Mouse (Mus musculus): ENCODE results near the gene Mylk2. TPM values are rescaled to one million over a fixed set of nuclear protein-coding genes. Genes with fewer than 3 reads are reported as not detected.

The Mylk2 gene
- polyA plus RNA-seq, 1 experiment from 2014 or later, result 1.3 TPM

- WGBS, result 89% methylated on average over 9 of the region's 9 CpGs
- H3K9me3 ChIP-seq (ENCODE audit: control insufficient read depth, low read length), result no peaks in the 10 kb centered on the region
- no peak overlapping the region for H3K9ac ChIP-seq (ENCODE audit: low read depth, low read length)
- H3K36me3 ChIP-seq (ENCODE audit: control insufficient read depth, insufficient read depth, low read length), result peaks cover 50% of the 10 kb centered on the region
- no peak overlapping the region for H3K27ac ChIP-seq (replicated peaks; ENCODE audit: low read depth, low read length)
- H3K4me2 ChIP-seq (ENCODE audit: low read depth, low read length), result no peak overlapping the region
- DNase-seq (ENCODE audit: low spot score) (no peak), ATAC-seq (ENCODE audit: low read depth) (no peak)
- H3K4me3 ChIP-seq (ENCODE audit: low read depth, low read length), result no peak overlapping the region
- no peaks in the 10 kb centered on the region for H3K27me3 ChIP-seq (replicated peaks; ENCODE audit: control insufficient read depth, insufficient read depth, low read length)
- H3K4me1 ChIP-seq (ENCODE audit: control insufficient read depth, insufficient read depth, low read length), result no peaks in the 10 kb centered on the region
These were observed 15.3 kb upstream of the Mylk2 start for GRCm38 (mm10) chr2:152895834-152896233.

GRCm38 (mm10) chr2:152896926-152897325 lies 14.2 kb upstream of the Mylk2 start:
- 76% methylated on average over 3 of the region's 3 CpGs for WGBS
- Histone ChIP-seq H3K4me1 (ENCODE audit: control insufficient read depth, insufficient read depth, low read length) (0 out of 2 replicates have a peak, but pooled peaks cover under 1% of the 10 kb centered on the region), H3K36me3 (ENCODE audit: control insufficient read depth, insufficient read depth, low read length) (peaks cover 39% of the 10 kb centered on the region), H3K9me3 (ENCODE audit: control insufficient read depth, low read length) (no peaks in the 10 kb centered on the region), H3K9ac (ENCODE audit: low read depth, low read length) (no peak overlapping the region), H3K4me3 (ENCODE audit: low read depth, low read length) (no peak overlapping the region), H3K27ac (replicated peaks; ENCODE audit: low read depth, low read length) (no peak overlapping the region), H3K27me3 (replicated peaks; ENCODE audit: control insufficient read depth, insufficient read depth, low read length) (no peaks in the 10 kb centered on the region), H3K4me2 (ENCODE audit: low read depth, low read length) (no peak overlapping the region)
- ATAC-seq (ENCODE audit: low read depth) (no peak), DNase-seq (ENCODE audit: low spot score) (no peak)

GRCm38 (mm10) chr2:152899011-152899410 lies 12.1 kb upstream of the Mylk2 start:
- WGBS, result 57% methylated on average over 6 of the region's 6 CpGs

GRCm38 (mm10) chr2:152901296-152901695 lies 9.9 kb upstream of the Mylk2 start:
- DNase-seq (ENCODE audit: low spot score) (no peak), ATAC-seq (ENCODE audit: low read depth) (no peak)
- peaks cover 9% of the 10 kb centered on the region; the same call in 1 of the 2 replicates for H3K4me1 ChIP-seq (ENCODE audit: control insufficient read depth, insufficient read depth, low read length)
- no peaks in the 10 kb centered on the region for H3K9me3 ChIP-seq (ENCODE audit: control insufficient read depth, low read length)
- no peak overlapping the region for H3K4me2 ChIP-seq (ENCODE audit: low read depth, low read length)
- H3K36me3 ChIP-seq (ENCODE audit: control insufficient read depth, insufficient read depth, low read length), result no peaks in the 10 kb centered on the region
- 91% methylated on average over 14 of the region's 15 CpGs for WGBS
- no peak overlapping the region for H3K4me3 ChIP-seq (ENCODE audit: low read depth, low read length)
- H3K27me3 ChIP-seq (replicated peaks; ENCODE audit: control insufficient read depth, insufficient read depth, low read length), result no peaks in the 10 kb centered on the region
- H3K27ac ChIP-seq (replicated peaks; ENCODE audit: low read depth, low read length), result no peak overlapping the region
- no peak overlapping the region for H3K9ac ChIP-seq (ENCODE audit: low read depth, low read length)

More at GRCm38 (mm10) chr2:152899011-152899410, 12.1 kb upstream of the Mylk2 start:
- Histone ChIP-seq H3K27me3 (replicated peaks; ENCODE audit: control insufficient read depth, insufficient read depth, low read length) (no peaks in the 10 kb centered on the region), H3K36me3 (ENCODE audit: control insufficient read depth, insufficient read depth, low read length) (peaks cover 19% of the 10 kb centered on the region), H3K4me1 (ENCODE audit: control insufficient read depth, insufficient read depth, low read length) (0 out of 2 replicates have a peak, but pooled peaks cover 4% of the 10 kb centered on the region), H3K4me2 (ENCODE audit: low read depth, low read length) (no peak overlapping the region), H3K27ac (replicated peaks; ENCODE audit: low read depth, low read length) (no peak overlapping the region), H3K9ac (ENCODE audit: low read depth, low read length) (no peak overlapping the region), H3K9me3 (ENCODE audit: control insufficient read depth, low read length) (no peaks in the 10 kb centered on the region), H3K4me3 (ENCODE audit: low read depth, low read length) (no peak overlapping the region)
- no peak for DNase-seq (ENCODE audit: low spot score)
- ATAC-seq (ENCODE audit: low read depth), result no peak

GRCm38 (mm10) chr2:152902658-152903057 lies 8.5 kb upstream of the Mylk2 start:
- Histone ChIP-seq H3K27ac (replicated peaks; ENCODE audit: low read depth, low read length) (no peak overlapping the region), H3K27me3 (replicated peaks; ENCODE audit: control insufficient read depth, insufficient read depth, low read length) (no peaks in the 10 kb centered on the region), H3K9ac (ENCODE audit: low read depth, low read length) (no peak overlapping the region), H3K4me1 (ENCODE audit: control insufficient read depth, insufficient read depth, low read length) (peaks cover 14% of the 10 kb centered on the region; the same call in 1 of the 2 replicates), H3K9me3 (ENCODE audit: control insufficient read depth, low read length) (no peaks in the 10 kb centered on the region), H3K4me3 (ENCODE audit: low read depth, low read length) (no peak overlapping the region), H3K4me2 (ENCODE audit: low read depth, low read length) (no peak overlapping the region), H3K36me3 (ENCODE audit: control insufficient read depth, insufficient read depth, low read length) (no peaks in the 10 kb centered on the region)
- no peak for ATAC-seq (ENCODE audit: low read depth)
- DNase-seq (ENCODE audit: low spot score), result no peak
- 18% methylated on average over 3 of the region's 3 CpGs for WGBS

GRCm38 (mm10) chr2:152903586-152903985 lies 7.6 kb upstream of the Mylk2 start:
- H3K36me3 ChIP-seq (ENCODE audit: control insufficient read depth, insufficient read depth, low read length), result no peaks in the 10 kb centered on the region
- H3K4me3 ChIP-seq (ENCODE audit: low read depth, low read length), result no peak overlapping the region
- H3K27me3 ChIP-seq (replicated peaks; ENCODE audit: control insufficient read depth, insufficient read depth, low read length), result no peaks in the 10 kb centered on the region
- 81% methylated on average over 4 of the region's 4 CpGs for WGBS
- H3K4me1 ChIP-seq (ENCODE audit: control insufficient read depth, insufficient read depth, low read length), result peaks cover 14% of the 10 kb centered on the region; the same call in 1 of the 2 replicates
- no peak overlapping the region for H3K27ac ChIP-seq (replicated peaks; ENCODE audit: low read depth, low read length)
- no peak for DNase-seq (ENCODE audit: low spot score)
- no peak overlapping the region for H3K9ac ChIP-seq (ENCODE audit: low read depth, low read length)
- H3K9me3 ChIP-seq (ENCODE audit: control insufficient read depth, low read length), result no peaks in the 10 kb centered on the region
- ATAC-seq (ENCODE audit: low read depth), result no peak
- no peak overlapping the region for H3K4me2 ChIP-seq (ENCODE audit: low read depth, low read length)

GRCm38 (mm10) chr2:152904127-152904643 lies 7.0 kb upstream of the Mylk2 start:
- Histone ChIP-seq H3K4me2 (ENCODE audit: low read depth, low read length) (no peak overlapping the region), H3K36me3 (ENCODE audit: control insufficient read depth, insufficient read depth, low read length) (no peaks in the 10 kb centered on the region), H3K9ac (ENCODE audit: low read depth, low read length) (no peak overlapping the region), H3K9me3 (ENCODE audit: control insufficient read depth, low read length) (no peaks in the 10 kb centered on the region), H3K27ac (replicated peaks; ENCODE audit: low read depth, low read length) (no peak overlapping the region), H3K4me1 (ENCODE audit: control insufficient read depth, insufficient read depth, low read length) (peaks cover 14% of the 10 kb centered on the region; the same call in 1 of the 2 replicates), H3K27me3 (replicated peaks; ENCODE audit: control insufficient read depth, insufficient read depth, low read length) (no peaks in the 10 kb centered on the region), H3K4me3 (ENCODE audit: low read depth, low read length) (no peak overlapping the region)
- no peak for DNase-seq (ENCODE audit: low spot score)
- no peak for ATAC-seq (ENCODE audit: low read depth)
- WGBS, result 73% methylated on average over 5 of the region's 5 CpGs

- Histone ChIP-seq H3K4me1 (ENCODE audit: control insufficient read depth, insufficient read depth, low read length) (peaks cover 14% of the 10 kb centered on the region; the same call in 1 of the 2 replicates), H3K9ac (ENCODE audit: low read depth, low read length) (no peak overlapping the region), H3K36me3 (ENCODE audit: control insufficient read depth, insufficient read depth, low read length) (no peaks in the 10 kb centered on the region), H3K4me2 (ENCODE audit: low read depth, low read length) (no peak overlapping the region), H3K27ac (replicated peaks; ENCODE audit: low read depth, low read length) (no peak overlapping the region), H3K9me3 (ENCODE audit: control insufficient read depth, low read length) (no peaks in the 10 kb centered on the region), H3K4me3 (ENCODE audit: low read depth, low read length) (no peak overlapping the region), H3K27me3 (replicated peaks; ENCODE audit: control insufficient read depth, insufficient read depth, low read length) (no peaks in the 10 kb centered on the region)
- peak; percentile 64 for ATAC-seq (ENCODE audit: low read depth)
- WGBS, result 23% methylated on average over 9 of the region's 11 CpGs
- peak; percentile 76 for DNase-seq (ENCODE audit: low spot score)
These were observed 5.9 kb upstream of the Mylk2 start for GRCm38 (mm10) chr2:152905036-152905829.

Measured in embryonic facial prominence, embryonic 14.5 days (tissue).